Mouse (Mus musculus) pancreas, adult 10 weeks (tissue): ENCODE measurements around the gene Trip12. TPM values are rescaled to one million over a fixed set of nuclear protein-coding genes. Genes with fewer than 3 reads are reported as not detected.

ENCODE experiments used
- polyA plus RNA-seq: library from polyadenylated mRNA; stranded (reverse); fragments of 350-450 nt; fragmentation: Illumina TruSeq; extraction: RNeasy Lipid Tissue Mini Kit (QIAGEN cat#74804); gene quantifications from one replicate; pipeline ENCODE4 v1.2.3, GENCODE M21; 2015; ENCODE audit warnings: low read depth, low replicate concordance; ENCODE audit not compliant: insufficient read depth

Gene Trip12
- 20.9 TPM for polyA plus RNA-seq

GRCm38 (mm10) chr1:84840018-84840664, at the start of gene Trip12:
Trip12 (minus strand) TSS chr1:84840516.

GRCm38 (mm10) chr1:84839309-84840017, 853 bp downstream of the Trip12 start, which contains the start of gene Fbxo36:
Fbxo36 (plus strand) TSS chr1:84839841.

GRCm38 (mm10) chr1:84695517-84696411, 144.6 kb downstream of the Trip12 start, which contains the start of gene Dner:
Dner (minus strand) TSS chr1:84696221.

Other genes with a start within 250 kb of the Trip12 start
- gene Dner, start 144.3 kb downstream of the Trip12 start, polyA plus RNA-seq = 0.65 TPM
- 2.1 TPM for gene Fbxo36, start 675 bp downstream of the Trip12 start, polyA plus RNA-seq
- not detected for gene Slc16a14, start 94.6 kb upstream of the Trip12 start, polyA plus RNA-seq